Mouse (Mus musculus) heart, adult 18-20 months (tissue): ENCODE measurements around the gene Casc3. TPM values are rescaled to one million over a fixed set of nuclear protein-coding genes. Genes with fewer than 3 reads are reported as not detected.
"Not testable (repeated sequence)": the region's sequence is repeated elsewhere in the genome, so short reads cannot be mapped to it uniquely, and the experiment has no call there.

Experiments used
- DNase-seq, 2 experiments: peaks; one replicate each; pipeline ENCODE4 v3.0.0; 2021 to 2022; ENCODE audit warnings: mixed read lengths in 1 of 2
- total RNA-seq, 2 experiments: library from RNA; stranded (reverse); gene quantifications; 2 replicates each; pipeline ENCODE4 v1.2.3; 2021

The Casc3 gene
- total RNA-seq, 2 experiments from 2014 or later: 17.2 to 19.3 TPM

DNA sequence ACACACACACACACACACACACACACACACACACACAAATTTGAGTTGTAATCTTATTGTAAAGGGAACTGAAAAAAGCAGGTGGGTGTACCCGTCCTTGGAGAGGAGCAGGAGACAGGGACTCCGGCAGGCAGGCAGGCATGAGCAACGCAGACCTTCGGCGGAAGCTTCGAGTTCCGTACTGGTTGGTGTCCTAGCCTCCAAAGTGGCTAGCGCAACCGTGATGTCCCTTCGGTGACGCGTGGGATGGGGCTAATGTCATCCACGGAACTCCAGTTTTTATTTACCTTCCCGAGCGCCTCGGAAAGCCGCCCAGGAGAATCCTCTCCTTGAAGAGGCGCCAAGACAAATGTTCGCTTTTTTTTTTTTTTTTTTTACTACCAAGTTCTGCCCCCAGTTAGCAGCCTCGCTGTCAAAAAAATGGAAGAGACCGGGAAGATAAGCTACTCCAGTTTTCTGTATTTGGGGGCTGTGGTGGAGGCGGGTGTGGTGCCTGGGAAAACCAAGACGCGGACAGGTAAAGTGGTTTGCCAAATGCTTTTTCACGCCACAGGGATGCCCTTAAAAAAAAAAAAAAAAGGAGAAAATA lies 15.4 kb upstream of the Casc3 start:
- no peak for DNase-seq

DNA sequence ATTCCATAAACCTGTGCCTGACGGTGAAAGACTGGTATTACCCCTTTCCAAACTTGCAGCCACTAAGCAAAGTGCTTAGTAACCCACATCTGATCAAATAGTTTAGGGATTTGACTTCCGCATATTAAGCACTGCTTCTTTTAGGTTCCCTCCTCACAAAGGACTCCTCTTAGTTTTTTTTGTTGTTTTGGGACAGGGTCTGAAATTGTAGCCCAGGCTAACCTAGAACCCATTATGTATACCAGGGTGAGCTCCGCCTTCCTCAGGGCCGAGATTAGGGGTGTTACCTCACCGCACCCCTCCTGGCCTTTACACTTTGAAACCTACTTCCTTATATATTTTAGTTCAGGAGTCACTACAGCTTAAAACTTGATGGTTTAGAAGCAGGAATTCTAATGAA lies 14.9 kb upstream of the Casc3 start:
- DNase-seq: no peak

DNA sequence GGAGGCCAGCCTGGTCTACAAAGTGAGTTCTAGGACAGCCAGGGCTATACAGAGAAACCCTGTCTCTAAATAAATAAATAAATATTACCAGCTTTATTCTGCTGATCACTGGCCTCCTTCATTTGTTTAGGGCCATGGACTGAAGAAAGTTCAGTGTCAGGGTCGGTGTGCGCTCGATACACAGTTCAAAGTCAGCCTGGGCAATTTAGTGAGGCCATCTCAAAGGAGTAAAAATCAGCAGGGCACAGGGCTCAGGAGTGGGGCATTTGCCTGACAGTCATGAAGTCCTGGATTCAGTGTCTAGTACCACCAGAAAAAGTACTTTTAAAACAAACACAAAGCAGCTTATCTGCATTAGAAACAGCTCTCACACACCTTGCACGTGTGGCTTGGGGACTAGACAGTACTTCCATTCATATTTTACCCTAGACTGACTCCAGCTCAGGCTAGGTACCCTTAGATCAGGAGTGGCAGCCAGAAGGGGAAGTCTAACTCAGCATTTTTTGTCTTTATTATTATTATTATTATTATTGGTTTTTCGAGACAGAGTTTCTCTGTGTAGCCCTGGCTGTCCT lies 14.0 kb upstream of the Casc3 start:
- DNase-seq: no peak

DNA sequence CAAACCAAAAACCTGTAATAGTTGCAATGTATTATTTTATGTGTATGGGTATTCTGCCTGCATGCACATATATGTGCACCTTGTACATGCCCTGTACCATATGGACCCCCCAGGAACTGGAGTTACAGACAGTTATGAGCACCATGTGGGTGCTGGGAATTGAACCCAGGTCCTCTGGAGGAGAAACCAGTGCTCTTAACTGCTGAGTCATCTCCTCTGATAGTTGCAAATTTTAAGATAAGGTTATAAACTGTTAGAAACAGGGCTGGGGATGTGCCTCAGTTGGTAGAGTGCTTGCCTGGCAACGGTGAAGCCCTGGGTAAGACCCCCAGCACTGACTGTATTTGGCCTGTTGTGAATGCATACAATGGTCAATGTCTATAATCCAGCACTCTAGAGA lies 13.3 kb upstream of the Casc3 start:
- DNase-seq: no peak

DNA sequence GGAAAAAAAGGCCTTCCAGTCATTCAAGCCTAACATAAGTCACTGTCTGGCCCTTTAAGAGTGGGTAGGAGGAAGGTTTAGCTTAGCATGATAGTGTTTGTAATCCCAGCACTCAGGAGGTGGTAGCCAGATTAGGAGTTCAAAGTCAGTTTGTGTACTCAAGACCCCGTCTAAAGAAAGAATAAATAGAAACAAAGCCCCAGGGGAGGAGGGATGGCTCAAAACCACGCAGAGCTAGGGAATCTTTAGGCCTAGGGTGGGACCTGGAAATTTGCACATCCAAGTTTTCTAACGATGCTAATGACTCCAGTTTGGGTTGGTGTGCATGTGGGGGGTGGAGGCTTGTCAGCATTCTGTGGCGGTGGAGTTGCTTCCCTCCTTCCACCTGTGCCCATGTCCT lies 12.6 kb upstream of the Casc3 start:
- no peak for DNase-seq

DNA sequence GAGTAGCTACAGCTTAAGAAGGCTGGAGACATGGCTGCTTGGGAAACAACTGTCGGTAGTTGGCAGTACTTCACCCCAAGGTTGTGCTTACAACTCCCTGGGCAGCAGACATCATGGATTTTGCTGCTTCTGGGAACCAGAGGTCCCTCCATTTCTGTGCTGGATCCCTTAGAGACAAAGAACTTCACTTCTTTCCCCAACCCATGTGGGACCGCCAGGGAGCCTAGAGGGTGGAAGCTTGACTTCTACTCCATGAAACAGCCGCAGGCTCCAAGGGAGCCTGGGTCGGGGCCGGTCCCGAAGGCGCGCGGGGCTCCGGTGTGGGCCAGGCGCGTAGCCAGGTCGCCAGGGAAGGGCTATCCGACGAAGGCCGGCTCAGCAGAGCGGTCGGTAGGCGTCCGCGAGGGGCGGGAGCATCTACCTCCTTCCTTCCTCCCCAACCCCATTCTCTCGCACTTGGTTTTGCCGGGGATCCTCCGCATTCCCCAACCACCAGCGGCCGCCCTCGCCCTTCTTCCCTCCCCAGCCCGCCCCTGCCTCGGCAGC lies 10.2 kb upstream of the Casc3 start:
- peak; percentile 83 to 88 for DNase-seq

DNA sequence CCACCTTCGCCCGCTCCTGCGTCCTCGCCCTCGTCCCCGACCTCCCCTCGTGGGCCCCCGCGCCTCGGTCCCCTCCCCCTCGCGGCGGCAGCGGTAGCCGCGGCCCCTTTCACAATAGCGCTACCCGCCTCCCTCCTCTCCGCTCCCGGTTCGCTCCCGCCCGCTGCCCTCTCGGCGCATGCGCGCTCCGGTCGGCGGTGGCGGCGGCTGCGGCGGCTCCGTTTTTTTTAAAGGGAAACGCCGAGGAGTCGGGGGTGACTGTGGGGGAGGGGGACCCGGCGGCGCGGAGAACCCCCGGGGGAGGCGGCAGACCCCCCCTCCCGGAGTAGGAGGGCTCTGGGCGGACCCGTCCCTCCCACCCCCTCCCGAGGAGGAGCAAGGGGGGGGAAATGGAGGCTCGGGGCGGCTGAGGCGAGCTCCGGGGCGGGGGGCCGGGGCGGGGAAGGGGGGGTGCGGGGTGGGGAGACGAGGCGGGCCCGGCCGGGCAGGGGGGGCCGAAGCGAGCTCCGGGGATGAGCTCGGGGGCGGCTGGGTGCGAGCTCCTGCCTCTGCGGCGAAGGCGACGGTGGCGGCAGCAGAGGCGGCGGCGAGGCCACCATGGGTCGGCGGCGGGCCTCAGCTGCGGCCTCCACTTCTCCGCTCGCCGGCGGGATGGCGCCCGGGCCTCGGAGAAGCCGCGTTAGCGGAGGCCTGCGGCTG lies 9.5 kb upstream of the Casc3 start, which contains the start of gene Msl1:
TSS of gene Msl1 (plus strand) at position 502 of the 699 bp plus-strand sequence.
- DNase-seq: peak; percentile 88 to 94

DNA sequence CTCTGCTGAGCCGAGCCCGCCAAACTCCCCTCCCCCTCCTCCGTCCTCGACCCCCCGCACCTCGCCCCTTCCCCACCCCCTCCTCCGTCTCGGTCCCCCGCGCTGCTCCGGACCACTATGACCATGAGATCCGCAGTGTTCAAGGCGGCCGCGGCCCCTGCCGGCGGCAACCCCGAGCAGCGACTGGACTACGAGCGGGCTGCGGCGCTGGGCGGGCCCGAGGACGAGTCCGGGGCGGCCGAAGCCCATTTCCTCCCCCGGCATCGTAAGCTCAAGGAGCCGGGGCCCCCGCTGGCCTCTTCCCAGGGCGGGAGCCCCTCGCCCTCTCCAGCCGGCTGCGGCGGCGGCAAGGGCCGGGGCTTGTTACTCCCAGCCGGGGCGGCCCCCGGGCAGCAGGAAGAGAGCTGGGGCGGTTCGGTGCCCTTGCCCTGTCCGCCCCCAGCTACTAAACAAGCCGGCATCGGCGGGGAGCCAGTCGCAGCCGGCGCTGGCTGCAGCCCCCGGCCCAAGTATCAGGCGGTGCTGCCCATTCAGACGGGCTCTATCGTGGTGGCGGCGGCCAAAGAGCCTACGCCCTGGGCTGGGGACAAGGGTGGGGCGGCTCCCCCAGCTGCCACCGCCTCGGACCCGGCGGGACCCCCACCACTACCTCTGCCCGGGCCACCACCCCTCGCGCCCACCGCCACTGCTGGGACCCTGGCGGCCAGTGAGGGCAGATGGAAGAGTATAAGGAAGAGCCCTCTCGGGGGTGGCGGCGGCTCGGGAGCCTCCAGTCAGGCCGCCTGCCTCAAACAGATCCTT lies 8.8 kb upstream of the Casc3 start:
- DNase-seq: peak; percentile 56 to 63

DNA sequence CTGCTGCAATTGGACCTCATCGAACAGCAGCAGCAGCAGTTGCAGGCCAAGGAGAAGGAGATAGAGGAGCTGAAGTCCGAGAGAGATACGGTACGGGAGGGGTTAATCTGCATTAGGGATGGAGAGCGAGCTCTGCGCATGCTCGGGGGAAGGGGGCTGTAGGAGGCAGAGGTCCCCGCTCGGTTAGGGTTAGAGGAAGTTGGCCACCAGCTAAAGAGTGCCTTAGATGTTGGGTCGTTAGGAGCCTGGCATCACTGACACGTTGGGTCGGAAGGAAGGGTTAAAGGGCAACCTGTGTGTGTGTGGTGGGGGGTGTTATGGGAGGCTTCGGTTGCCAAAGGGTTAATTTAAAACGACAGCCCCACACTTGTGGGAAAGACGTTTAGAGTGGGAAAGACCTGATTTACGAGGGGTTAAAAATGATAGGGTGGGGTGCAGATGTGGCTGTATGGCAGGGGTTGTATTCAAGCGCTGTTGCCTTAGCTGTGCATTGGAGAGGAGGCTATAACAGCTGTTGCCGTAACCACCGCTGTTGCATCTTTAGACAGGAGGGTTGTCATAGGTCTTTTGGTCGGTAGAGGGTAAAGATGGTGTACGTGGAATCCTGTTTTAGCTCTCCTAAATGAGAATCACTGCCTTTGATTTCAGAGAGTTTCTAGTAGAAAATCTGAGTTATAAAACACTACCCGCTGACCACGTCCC lies 8.0 kb upstream of the Casc3 start:
- DNase-seq: peak; percentile 62 to 75

DNA sequence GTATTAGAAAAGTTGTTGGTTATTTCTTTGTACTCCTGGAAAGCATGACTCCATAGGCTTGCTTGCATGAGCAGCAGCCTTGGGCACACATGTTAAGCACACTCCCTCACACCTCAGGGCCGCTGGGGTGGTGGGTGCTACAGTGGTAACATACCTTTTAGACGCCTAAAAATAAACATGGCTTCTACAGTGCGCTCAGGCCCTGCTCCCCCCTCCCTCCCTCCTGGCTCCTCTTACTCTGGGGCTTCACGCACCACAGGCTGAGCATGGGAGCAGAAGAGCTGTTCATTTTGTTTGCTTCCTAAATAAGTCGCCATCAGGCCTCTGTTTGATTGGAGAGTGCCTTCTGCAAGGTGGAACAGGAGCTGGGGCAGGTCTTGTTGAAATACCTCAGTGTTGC lies 7.4 kb upstream of the Casc3 start:
- peak in 1 of 2 experiments; percentile 55 for DNase-seq

DNA sequence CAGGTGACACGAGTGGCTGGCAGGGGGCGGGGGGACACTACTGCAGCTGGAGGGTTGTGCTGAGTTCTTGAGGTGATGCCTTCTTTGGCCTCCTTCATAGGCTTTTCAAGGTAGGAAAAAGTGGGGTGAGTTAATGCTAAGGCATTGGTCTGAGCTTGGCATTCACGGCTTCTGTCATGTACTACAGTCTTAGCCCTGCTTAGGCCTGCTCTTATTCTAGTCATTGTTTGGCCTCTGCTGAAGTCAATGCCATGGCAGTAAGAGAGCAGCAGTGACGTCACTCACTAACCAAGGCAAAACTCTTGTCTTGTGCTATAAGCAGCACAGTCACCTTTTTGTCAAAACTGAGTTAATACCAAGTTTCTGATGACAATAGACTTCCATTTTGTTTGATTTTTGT lies 6.8 kb upstream of the Casc3 start:
- DNase-seq: peak in 1 of 2 experiments; percentile 23

DNA sequence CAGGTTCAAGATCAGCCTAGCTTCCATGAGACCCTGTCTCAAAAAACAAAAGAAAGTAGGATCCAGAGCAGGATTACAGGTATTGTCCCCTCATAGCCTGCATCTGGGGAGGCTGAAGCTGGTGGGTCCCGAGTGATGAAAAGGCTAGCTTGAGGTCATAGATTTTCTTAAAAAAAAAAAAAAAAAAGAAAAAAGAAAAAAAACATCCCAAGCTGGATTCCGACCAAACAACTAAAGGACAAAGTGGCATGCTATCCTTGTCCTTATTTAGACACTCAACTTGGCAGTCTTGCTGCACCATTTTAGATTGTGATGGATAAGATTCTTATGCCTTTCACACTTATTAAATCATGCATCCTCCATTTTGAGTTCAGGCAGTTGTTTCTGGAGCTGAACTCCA lies 3.7 kb downstream of the Casc3 start:
- DNase-seq: no peak

DNA sequence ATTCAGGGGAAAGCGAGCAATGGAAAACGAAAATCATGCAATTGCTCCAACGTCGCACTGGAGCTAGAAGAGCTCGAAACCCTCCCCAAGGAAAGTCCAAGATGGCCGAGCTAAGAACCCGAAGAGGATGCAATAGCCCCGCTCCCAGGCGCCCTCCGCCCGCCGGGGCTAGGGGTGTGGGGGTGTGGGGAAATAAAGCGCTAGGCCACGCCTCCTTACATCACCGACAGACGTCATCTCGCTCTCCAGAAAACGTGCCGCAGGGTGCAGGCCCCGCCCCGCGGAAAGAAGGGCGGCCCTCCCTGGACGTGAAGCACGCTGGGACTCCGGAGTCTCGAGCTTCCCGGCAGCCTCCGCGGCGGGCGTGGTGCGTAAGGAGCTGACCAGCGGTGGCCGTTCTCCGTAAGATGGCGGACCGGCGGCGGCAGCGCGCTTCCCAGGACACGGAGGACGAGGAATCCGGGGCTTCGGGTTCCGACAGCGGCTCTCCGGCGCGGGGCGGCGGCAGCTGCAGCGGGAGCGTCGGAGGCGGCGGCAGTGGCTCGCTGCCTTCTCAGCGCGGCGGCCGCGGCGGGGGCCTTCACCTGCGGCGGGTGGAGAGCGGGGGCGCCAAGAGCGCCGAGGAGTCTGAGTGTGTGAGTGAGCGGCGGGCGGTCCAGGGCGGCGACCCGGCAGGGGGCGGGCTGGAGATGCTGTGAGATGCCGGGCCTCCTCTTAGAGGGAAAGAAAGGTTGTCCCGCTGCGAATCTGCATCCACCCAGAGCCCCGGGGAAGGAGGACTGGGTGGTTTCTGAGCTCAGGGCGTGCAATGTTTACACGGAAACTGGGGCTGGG lies 5.0 kb downstream of the Casc3 start:
- DNase-seq: peak; percentile 98 to 99

DNA sequence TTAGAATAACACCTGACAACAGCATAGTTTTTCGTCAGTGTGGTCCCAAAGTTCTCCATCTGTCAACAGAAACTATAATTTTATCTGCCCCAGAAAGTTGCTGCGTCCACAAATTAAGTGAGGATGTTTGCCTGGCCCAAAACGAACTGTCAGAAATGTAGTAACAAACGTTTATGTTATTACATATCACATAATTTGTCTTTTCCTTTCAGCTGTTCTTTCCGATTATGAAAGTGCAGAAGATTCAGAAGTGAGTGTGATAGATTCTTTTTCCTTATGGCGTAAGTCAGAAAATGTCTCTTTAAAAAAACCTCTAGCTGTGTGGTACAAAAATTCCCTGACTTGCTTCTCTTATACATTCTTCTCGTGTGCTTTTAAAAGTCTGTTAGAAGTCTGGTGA lies 6.0 kb downstream of the Casc3 start:
- no peak for DNase-seq

DNA sequence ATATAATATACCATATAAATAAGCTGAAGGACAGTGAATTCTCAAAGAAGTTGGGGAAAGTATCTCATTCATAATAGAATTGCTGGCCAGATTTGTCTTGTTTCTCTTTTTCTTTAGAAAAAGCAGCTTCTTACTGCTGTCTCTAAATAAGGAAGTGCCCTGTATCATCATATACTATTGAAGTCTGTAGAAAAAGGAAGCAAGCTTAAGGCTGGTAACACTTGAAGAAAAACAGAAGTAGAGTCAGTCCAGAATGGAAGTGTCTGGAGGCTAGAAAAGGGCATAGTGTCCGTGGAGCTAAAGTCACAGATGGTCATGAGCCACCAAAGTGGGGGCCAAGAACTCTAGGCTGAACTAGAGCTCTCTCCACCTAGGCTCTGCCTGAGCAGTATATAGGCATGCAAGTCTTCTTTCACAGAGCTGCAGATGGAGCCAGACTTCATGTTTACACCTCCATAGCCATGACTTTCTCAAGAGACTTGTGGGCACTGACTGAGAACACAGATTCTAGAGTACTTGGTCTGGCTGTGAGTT lies 12.1 kb downstream of the Casc3 start:
- DNase-seq: no peak

DNA sequence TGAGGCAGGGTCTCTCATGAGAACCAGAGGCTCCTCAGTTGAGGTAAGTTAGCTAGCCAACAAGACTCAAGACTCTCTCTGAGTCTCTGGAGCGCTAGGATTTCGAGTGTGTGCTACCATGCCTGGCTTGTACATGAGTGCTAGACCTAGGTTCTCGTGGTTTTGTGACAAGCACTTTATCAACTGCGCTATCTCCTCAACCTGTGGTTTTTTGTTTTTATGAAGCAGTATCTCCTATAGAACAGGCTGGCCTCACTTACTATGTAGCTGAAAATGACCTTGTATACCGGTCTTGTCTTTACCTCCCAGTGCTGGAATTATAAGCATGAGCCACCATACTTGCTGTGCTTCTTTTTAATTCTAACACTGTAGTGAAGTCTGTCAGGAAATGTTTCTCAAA lies 16.3 kb downstream of the Casc3 start:
- no peak for DNase-seq

DNA sequence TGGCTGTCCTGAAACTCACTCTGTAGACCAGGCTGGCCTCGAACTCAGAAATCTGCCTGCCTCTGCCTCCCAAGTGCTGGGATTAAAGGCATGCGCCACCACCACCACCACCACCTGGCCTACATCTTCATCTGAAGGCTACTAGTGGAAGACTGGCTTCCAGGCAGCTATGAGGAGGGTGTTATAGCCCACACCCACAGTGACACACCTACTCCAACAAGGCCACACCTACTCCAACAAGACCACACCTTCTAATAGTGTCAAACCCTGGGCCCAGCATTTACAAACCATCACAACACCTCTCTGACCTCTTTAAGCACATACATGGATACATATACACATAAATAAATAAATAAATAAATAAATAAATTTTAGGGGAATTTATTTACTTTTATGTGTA lies 21.4 kb downstream of the Casc3 start:
- not testable (repeated sequence) for DNase-seq

DNA sequence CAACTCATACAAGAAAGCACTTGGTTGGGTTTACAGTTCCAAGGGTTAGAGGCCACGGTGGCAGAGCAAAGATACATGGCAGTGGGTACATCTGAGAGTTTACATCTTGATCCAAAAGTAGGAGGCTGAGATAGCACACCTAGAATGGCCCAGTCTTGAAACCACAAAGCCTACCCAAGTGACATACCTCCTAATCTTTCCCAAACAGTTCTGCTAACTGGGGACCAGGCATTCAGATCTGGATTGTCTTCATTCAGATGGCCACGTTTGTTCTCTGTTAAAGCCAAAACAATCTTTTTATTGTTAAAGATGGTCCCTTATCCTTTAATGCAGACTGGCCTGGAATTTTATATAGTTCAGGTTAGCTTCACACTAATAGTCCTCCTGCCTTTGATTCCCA lies 23.2 kb downstream of the Casc3 start:
- DNase-seq: no peak

DNA sequence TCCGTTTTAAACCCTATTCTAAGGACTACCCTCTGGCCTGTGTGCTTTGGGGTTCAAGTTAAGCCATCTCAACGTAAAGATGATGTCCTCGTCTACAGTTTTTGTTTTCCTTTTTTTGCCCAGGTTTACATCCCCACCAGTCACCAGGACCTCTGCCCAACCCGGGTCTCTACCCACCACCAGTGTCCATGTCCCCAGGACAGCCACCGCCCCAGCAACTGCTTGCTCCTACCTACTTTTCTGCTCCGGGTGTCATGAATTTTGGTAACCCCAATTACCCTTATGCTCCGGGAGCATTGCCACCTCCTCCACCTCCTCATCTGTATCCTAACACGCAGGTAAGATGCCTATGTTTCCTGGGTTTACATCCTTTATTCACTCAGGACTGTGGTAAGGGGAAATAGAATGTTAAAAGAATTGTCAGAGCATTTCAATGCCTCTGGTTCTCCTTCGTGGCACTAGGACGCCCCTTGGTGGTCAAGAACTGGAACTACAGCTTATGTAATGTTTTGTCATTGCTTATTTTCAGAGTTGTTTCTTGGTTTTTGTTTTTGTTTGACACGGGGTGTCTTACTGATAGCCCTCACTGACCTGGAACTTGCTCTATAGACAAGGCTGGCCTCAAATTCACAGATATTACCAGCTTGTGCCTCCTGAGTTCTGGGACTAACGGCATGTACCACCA lies 24.5 kb downstream of the Casc3 start:
- DNase-seq: peak; percentile 34 to 59

DNA sequence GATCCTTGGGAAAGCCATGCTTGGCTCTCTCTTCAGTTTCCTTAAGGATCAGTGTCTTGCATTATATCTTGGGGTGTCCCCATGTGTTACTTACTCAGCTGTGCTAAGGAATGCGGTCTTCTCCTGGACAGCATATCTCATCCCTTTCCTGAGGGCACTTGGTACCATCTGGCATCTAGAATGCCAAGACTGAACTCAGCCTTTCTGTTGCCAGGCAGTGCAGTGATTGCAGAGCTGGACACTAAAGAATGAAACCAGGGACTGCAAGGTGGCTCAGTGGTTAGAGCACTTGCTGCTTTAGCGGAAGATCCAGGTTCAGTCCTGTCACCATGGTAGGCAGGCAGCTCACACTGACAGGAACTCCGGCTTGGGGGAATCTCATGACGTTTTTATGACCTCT lies 25.2 kb downstream of the Casc3 start:
- no peak for DNase-seq
